13 mouse cellular contexts compared by ENCODE assay signal in genomic region chr5:112050046-112050782, GRCm38 (mm10).
DNase-seq lines count a peak whose midpoint lies in the region; ATAC-seq and TF ChIP-seq lines count a peak whose summit lies in the region.
"Had no signal": no experiment of that assay in that cellular context is flagged by ENCODE, and none has a peak within 500 bp of the region (broad histone marks: within the 10 kb centered on the region; RNA-seq: fewer than 3 reads in every experiment).

No protein-coding gene starts in this region.

- no peak for TF ChIP-seq EP300 in lung, postnatal 0 days (IDR thresholded peaks at IDR 0.05)

- peak; percentile 44; the same call in 1 of the 2 replicates for ATAC-seq in hindbrain, embryonic 16.5 days
- no peak for ATAC-seq in lung, postnatal 0 days
- ATAC-seq: intestine, postnatal 0 days had no signal

- 0 out of 2 replicates have a peak overlapping the region, but pooled peaks have one; percentile 18 for H3K9ac ChIP-seq in hindbrain, embryonic 16.5 days (ENCODE audit: low read depth, low read length)
- no peak overlapping the region for H3K9ac ChIP-seq in lung, postnatal 0 days (replicated peaks; ENCODE audit: low read depth)
- H3K9ac ChIP-seq: lung, embryonic 15.5 days; stomach, embryonic 15.5 days had no signal

- WGBS in hindbrain, embryonic 16.5 days, result 38% methylated on average over 16 of the region's 16 CpGs
- WGBS in lung, postnatal 0 days, result 30% methylated on average over 16 of the region's 16 CpGs

- no peaks in the 10 kb centered on the region for H3K36me3 ChIP-seq in hindbrain, embryonic 16.5 days (ENCODE audit: control insufficient read depth, insufficient read depth, low read length)
- no peaks in the 10 kb centered on the region for H3K36me3 ChIP-seq in lung, postnatal 0 days (ENCODE audit: insufficient read depth, low read length)
- H3K36me3 ChIP-seq: lung, embryonic 15.5 days; stomach, embryonic 15.5 days had no signal

- TF ChIP-seq CTCF in lung, postnatal 0 days (IDR thresholded peaks at IDR 0.05), result no peak

- H3K9me3 ChIP-seq in hindbrain, embryonic 16.5 days (ENCODE audit: control insufficient read depth, low read length), result no peaks in the 10 kb centered on the region; the same call in 1 of the 2 replicates
- no peaks in the 10 kb centered on the region for H3K9me3 ChIP-seq in lung, postnatal 0 days (ENCODE audit: low read length)
- H3K9me3 ChIP-seq: lung, embryonic 15.5 days; stomach, embryonic 15.5 days had no signal

- no peak overlapping the region for H3K4me3 ChIP-seq in hindbrain, embryonic 16.5 days (ENCODE audit: low read length)
- H3K4me3 ChIP-seq in lung, postnatal 0 days (ENCODE audit: low read depth, low read length), result no peak overlapping the region
- H3K4me3 ChIP-seq: lung, embryonic 15.5 days; stomach, embryonic 15.5 days had no signal

- no peaks in the 10 kb centered on the region; the same call in 1 of the 2 replicates for H3K27me3 ChIP-seq in hindbrain, embryonic 16.5 days (replicated peaks; ENCODE audit: control insufficient read depth, insufficient read depth, low read length)
- H3K27me3 ChIP-seq in lung, postnatal 0 days (replicated peaks; ENCODE audit: insufficient read depth, low read length), result no peaks in the 10 kb centered on the region
- H3K27me3 ChIP-seq: lung, embryonic 15.5 days had no signal

- DNase-seq in frontal cortex, postnatal 36 days (ENCODE audit: low spot score in 2 of 2), result peak; percentile 35 to 42
- no peak for DNase-seq in frontal cortex, postnatal 14 days (ENCODE audit: low spot score in 2 of 2)
- DNase-seq in right cerebral cortex, postnatal 25 days, result peak; percentile 23
- DNase-seq in right cerebral cortex, adult 2 months (ENCODE audit: low spot score in 2 of 2), result no peak
- DNase-seq in lung, postnatal 0 days (ENCODE audit: low spot score), result no peak
- no peak for DNase-seq in cerebellum, postnatal 10 days
- no peak for DNase-seq in kidney, postnatal 10 days
- DNase-seq: cerebellum, adult 8-10 months; layer of hippocampus, postnatal 36 days had no signal

- peaks cover 3% of the 10 kb centered on the region for H3K4me1 ChIP-seq in hindbrain, embryonic 16.5 days (ENCODE audit: control insufficient read depth, insufficient read depth, low read depth, low read length)
- H3K4me1 ChIP-seq in lung, postnatal 0 days (ENCODE audit: insufficient read depth, low read depth, low read length), result no peaks in the 10 kb centered on the region
- H3K4me1 ChIP-seq: lung, embryonic 15.5 days; stomach, embryonic 15.5 days had no signal

- H3K4me2 ChIP-seq in hindbrain, embryonic 16.5 days (ENCODE audit: low read length), result no peak overlapping the region
- no peak overlapping the region for H3K4me2 ChIP-seq in lung, postnatal 0 days (replicated peaks; ENCODE audit: low read depth, low read length)
- H3K4me2 ChIP-seq: lung, embryonic 15.5 days; stomach, embryonic 15.5 days had no signal

- H3K27ac ChIP-seq in hindbrain, embryonic 16.5 days (ENCODE audit: low read depth, low read length), result 0 out of 2 replicates have a peak overlapping the region, but pooled peaks have one; percentile 6
- H3K27ac ChIP-seq in lung, postnatal 0 days (ENCODE audit: low read length), result no peak overlapping the region
- H3K27ac ChIP-seq: lung, embryonic 15.5 days; stomach, embryonic 15.5 days had no signal

Comparison
In these comparisons a context has a peak if more than half of its experiments do, and no peak if none do; other contexts are left out.
1. DNase-seq: peak in frontal cortex, postnatal 36 days (2 of 2) and right cerebral cortex, postnatal 25 days (single experiment); none in frontal cortex, postnatal 14 days (0 of 2), right cerebral cortex, adult 2 months (0 of 2), lung, postnatal 0 days (single experiment), cerebellum, postnatal 10 days (0 of 2) and kidney, postnatal 10 days (single experiment).